Mouse (Mus musculus): ENCODE measurements around the gene Gm20695. TPM values are rescaled to one million over a fixed set of nuclear protein-coding genes. Genes with fewer than 3 reads are reported as not detected.

Gene Gm20695
- total RNA-seq, 2 experiments from 2014 or later, result not detected

Small RNAs within 50 kb of the gene (microRNA-seq; reads per million reads assigned to microRNA genes)
- 0 reads per million in 2 experiments for gene Gm23493

Other genes with a start within 250 kb of the Gm20695 start
- gene Mefv, start 166.6 kb upstream of the Gm20695 start, total RNA-seq (2021), result not detected
- gene Zfp263, start 140.6 kb upstream of the Gm20695 start, total RNA-seq (2021), result 10 to 100 TPM; 18.6 to 19.6 TPM
- not detected for gene Olfr15, start 53.8 kb upstream of the Gm20695 start, total RNA-seq (2021)
- 1 to 10 TPM; 4.3 to 4.7 TPM for gene Zfp174, start 37.4 kb upstream of the Gm20695 start, total RNA-seq (2021)
- 10 to 100 TPM; 86.7 to 91.4 TPM for gene Naa60, start 12.3 kb upstream of the Gm20695 start, total RNA-seq (2021)
- 10 to 100 TPM; 20.6 to 22.9 TPM for gene Zfp597, start 87 bp upstream of the Gm20695 start, total RNA-seq (2021)
- gene 1700037C18Rik, start 24.0 kb downstream of the Gm20695 start, total RNA-seq (2021), result 1 to 10 TPM; 5.9 to 7.2 TPM
- 10 to 100 TPM; 28.5 to 31.6 TPM for gene Cluap1, start 24.2 kb downstream of the Gm20695 start, total RNA-seq (2021)
- 1 to 10 TPM; 1.6 to 1.8 TPM for gene Nlrc3, start 92.0 kb downstream of the Gm20695 start, total RNA-seq (2021)
- 10 to 100 TPM; 40.0 to 46.8 TPM for gene Slx4, start 119.1 kb downstream of the Gm20695 start, total RNA-seq (2021)
- not detected for gene Dnase1, start 152.3 kb downstream of the Gm20695 start, total RNA-seq (2021)
- gene Trap1, start 193.2 kb downstream of the Gm20695 start, total RNA-seq (2021), result 10 to 100 TPM; 67.5 to 74.0 TPM

Measured in layer of hippocampus, adult 18-20 months (tissue).